Mouse (Mus musculus) embryonic facial prominence, embryonic 11.5 days (tissue): ENCODE results near the gene 4930562C15Rik. TPM values are rescaled to one million over a fixed set of nuclear protein-coding genes. Genes with fewer than 3 reads are reported as not detected.

Experiments used
- ATAC-seq: fragments of 200-750 bp; cut with Nextera tagmentation; replicated peaks from 2 replicates; pipeline ENCODE4 v1.8.0; 2017; ENCODE audit warnings: low read depth; ENCODE audit not compliant: insufficient number of reproducible peaks, low FRiP score, low TSS enrichment
- DNase-seq: peaks from one replicate; pipeline ENCODE4 v3.0.0-alpha.2; 2015; ENCODE audit warnings: low spot score
- H3K27ac ChIP-seq: fragments of 300-500 bp; sonication (generic); replicated peaks from 2 replicates; pipeline ENCODE4 v1.5.1; 2014; ENCODE audit warnings: mild to moderate bottlenecking, low read depth, low read length, control low read depth
- H3K27me3 ChIP-seq: fragments of 300-500 bp; sonication (generic); 2 replicates; pipeline ENCODE4 v1.6.1; 2014; ENCODE audit warnings: mild to moderate bottlenecking, low read length, moderate library complexity, mixed read lengths; ENCODE audit not compliant: control insufficient read depth, insufficient read depth
- H3K36me3 ChIP-seq: fragments of 300-500 bp; sonication (generic); replicated peaks from 2 replicates; pipeline ENCODE4 v1.6.1; 2014; ENCODE audit warnings: low read depth, mild to moderate bottlenecking, low read length, moderate library complexity, mixed read lengths; ENCODE audit not compliant: control insufficient read depth, insufficient read depth
- H3K4me1 ChIP-seq: fragments of 300-500 bp; sonication (generic); 2 replicates; pipeline ENCODE4 v1.6.1; 2014; ENCODE audit warnings: low read length, mixed read lengths; ENCODE audit not compliant: control insufficient read depth, insufficient read depth
- H3K4me2 ChIP-seq: fragments of 300-500 bp; sonication (generic); 2 replicates; pipeline ENCODE4 v1.6.1; 2014; ENCODE audit warnings: low read depth, mild to moderate bottlenecking, control low read depth, low read length, moderate library complexity
- H3K4me3 ChIP-seq: fragments of 300-500 bp; sonication (generic); 2 replicates; pipeline ENCODE4 v1.5.1; 2014; ENCODE audit warnings: low read depth, low read length, control low read depth
- H3K9ac ChIP-seq: fragments of 300-500 bp; sonication (generic); replicated peaks from 2 replicates; pipeline ENCODE4 v1.6.1; 2014; ENCODE audit warnings: mild to moderate bottlenecking, control low read depth, low read length
- H3K9me3 ChIP-seq: fragments of 300-500 bp; sonication (generic); replicated peaks from 2 replicates; pipeline ENCODE4 v1.6.1; 2016; ENCODE audit warnings: mild to moderate bottlenecking, low read length, inconsistent platforms, mixed read lengths; ENCODE audit not compliant: control insufficient read depth
- WGBS: fragments of 180-500 bp; shearing (Covaris S2); extraction: QIAGEN DNeasy Blood & Tissue Kit; methylation state at CpG from one replicate; pipeline ENCODE4 v1.1.7; 2014; 5-methylcytosine and 5-hydroxymethylcytosine counted together
- polyA plus RNA-seq: library from polyadenylated mRNA; unstranded; fragments of >200 nt; fragmentation: Nextera tagmentation; extraction: Ambion mirVana; gene quantifications from 2 replicates; pipeline ENCODE4 v1.2.1, GENCODE M21; 2014

The 4930562C15Rik gene
- polyA plus RNA-seq, 1 experiment from 2014 or later: 0.28 TPM

DNA sequence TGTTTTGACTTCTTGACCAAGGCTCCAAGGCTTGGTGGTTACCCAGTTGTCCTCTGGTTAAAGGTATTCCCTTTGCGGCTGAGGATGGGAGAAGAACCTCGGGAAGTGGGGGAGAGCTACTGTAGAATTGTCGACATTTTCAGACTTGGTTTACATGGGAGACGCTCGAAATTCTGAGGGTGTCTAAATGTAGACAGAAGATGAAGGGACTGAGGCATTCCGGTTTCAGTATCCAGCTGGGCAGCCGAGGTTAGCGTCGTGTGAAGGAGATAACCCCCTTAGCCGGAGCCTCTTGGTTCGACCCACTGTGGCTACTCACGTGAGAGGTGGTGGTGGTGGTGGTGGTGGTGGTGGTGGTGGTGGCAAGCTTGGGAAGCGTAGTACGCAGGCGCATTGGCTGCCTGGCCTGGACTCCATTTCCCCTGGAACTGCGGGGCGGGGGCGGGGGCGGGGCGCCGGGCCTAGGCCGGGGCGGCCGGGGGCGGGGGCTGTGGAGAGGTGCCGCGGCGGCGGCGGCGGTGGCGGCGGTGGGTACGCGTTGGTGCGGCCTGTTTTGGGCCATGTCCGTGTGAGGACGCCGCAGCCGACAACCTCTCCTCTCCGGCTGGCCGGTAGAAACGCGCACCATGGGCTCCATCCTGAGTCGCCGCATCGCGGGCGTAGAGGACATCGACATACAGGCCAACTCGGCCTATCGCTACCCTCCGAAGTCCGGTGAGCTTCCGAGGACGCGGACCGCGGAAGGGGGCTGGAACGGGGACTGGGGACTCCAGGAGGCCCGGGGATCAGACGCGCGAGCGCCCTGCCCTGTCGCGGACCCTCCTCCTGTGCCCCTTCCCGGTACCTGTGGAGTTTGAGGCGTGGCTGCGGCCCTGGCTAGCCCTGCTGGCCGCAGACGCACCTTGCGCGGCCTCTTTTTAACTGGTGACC lies 50.8 kb downstream of the 4930562C15Rik start, which contains the start of gene Mgrn1:
Mgrn1 (plus strand) TSS at position 490 of the 930 bp plus-strand sequence.
- H3K36me3 ChIP-seq: no peaks in the 10 kb centered on the region
- ATAC-seq (peak; percentile 85), DNase-seq (peak; percentile 93)
- H3K27ac ChIP-seq: peak within 1 kb of the TSS; percentile 53; the same call in 1 of the 2 replicates
- H3K9me3 ChIP-seq: no peaks in the 10 kb centered on the region
- H3K27me3 ChIP-seq: no peaks in the 10 kb centered on the region
- peaks cover 2% of the 10 kb centered on the region for H3K4me1 ChIP-seq
- peak within 1 kb of the TSS; percentile 90 for H3K4me3 ChIP-seq
- WGBS: 0% methylated on average over 65 of the region's 74 CpGs
- peak within 1 kb of the TSS; percentile 90 for H3K9ac ChIP-seq
- peak within 1 kb of the TSS; percentile 76 for H3K4me2 ChIP-seq

DNA sequence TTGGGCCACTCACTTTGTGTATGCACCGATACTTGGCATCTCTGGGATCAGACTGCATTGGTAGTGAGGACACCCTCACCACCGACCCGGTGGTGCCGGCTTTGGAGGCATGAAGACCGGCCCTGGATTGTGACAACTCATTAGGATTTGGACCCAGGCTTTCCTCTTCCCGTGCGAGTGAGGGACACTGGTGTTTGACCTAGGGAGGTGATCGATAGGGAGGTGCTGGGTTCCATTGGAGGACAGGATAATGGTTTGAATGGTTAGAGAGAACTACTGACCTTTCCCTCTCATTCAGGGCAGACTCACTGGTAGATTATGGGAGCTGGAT lies 51.4 kb downstream of the 4930562C15Rik start:
- DNase-seq (no peak), ATAC-seq (peak; percentile 42; the same call in 1 of the 2 replicates)
- peak overlapping the region; percentile 53; the same call in 1 of the 2 replicates for H3K27ac ChIP-seq
- H3K27me3 ChIP-seq: no peaks in the 10 kb centered on the region
- H3K9me3 ChIP-seq: no peaks in the 10 kb centered on the region
- H3K4me1 ChIP-seq: no peaks in the 10 kb centered on the region; the same call in 1 of the 2 replicates
- H3K36me3 ChIP-seq: no peaks in the 10 kb centered on the region
- peak overlapping the region; percentile 90 for H3K4me3 ChIP-seq
- H3K4me2 ChIP-seq: peak overlapping the region; percentile 76
- 3% methylated on average over 8 of the region's 8 CpGs for WGBS
- H3K9ac ChIP-seq: peak overlapping the region; percentile 90

DNA sequence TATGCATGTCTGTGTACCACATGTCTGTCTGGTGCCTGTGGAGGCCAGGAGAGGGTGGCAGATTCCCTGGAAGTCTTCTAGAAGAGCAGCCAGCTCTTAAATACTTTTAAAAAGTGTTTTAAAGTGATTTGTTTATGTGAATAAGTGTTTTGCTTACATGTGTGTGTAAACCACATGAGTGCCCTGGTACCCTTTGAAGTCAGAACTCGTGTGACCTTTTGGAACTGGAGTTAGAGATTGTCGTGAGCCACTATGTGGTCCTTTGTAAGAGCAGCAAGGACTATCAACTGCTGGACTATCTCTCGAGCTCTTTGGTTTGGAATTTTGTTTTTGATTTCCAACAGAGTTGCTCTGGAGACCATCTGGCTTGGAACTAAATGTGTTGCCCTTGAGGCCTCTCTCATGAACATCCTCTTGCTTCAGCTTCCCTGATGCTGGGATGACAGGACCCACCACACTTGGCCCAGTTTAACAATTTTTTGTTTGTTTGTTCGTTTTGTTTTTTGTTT lies 55.0 kb downstream of the 4930562C15Rik start:
- no peak for ATAC-seq
- 64% methylated on average over 4 of the region's 4 CpGs for WGBS
- Histone ChIP-seq H3K27me3 (no peaks in the 10 kb centered on the region), H3K4me3 (no peak overlapping the region), H3K4me2 (no peak overlapping the region), H3K27ac (no peak overlapping the region), H3K36me3 (no peaks in the 10 kb centered on the region), H3K9me3 (no peaks in the 10 kb centered on the region), H3K9ac (no peak overlapping the region), H3K4me1 (no peaks in the 10 kb centered on the region; the same call in 1 of the 2 replicates)
- DNase-seq: no peak

DNA sequence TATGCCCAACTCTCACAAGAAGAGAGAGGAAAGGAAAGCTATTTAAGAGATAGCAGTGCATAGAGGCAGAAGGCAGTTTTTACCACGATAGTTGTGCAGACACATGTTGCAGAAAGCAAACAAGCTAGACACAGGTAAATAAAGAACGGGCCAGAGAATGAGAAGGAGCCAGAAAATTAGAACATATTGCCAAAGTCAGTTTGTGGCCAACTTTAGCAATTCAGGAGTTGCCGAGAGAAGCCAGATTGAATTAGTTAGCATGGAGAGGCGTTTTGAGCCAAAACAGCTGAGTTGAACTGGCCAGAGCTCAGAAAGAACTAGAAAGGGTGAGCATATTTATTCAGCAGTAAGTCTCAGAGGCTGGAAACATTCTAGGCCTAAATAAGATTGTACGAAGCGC lies 57.0 kb downstream of the 4930562C15Rik start:
- Histone ChIP-seq H3K27ac (no peak overlapping the region), H3K4me1 (no peaks in the 10 kb centered on the region; the same call in 1 of the 2 replicates), H3K9ac (no peak overlapping the region), H3K27me3 (no peaks in the 10 kb centered on the region), H3K36me3 (no peaks in the 10 kb centered on the region), H3K4me3 (no peak overlapping the region), H3K4me2 (no peak overlapping the region), H3K9me3 (no peaks in the 10 kb centered on the region)
- DNase-seq: no peak
- no peak for ATAC-seq
- WGBS: 92% methylated on average over 6 of the region's 6 CpGs

DNA sequence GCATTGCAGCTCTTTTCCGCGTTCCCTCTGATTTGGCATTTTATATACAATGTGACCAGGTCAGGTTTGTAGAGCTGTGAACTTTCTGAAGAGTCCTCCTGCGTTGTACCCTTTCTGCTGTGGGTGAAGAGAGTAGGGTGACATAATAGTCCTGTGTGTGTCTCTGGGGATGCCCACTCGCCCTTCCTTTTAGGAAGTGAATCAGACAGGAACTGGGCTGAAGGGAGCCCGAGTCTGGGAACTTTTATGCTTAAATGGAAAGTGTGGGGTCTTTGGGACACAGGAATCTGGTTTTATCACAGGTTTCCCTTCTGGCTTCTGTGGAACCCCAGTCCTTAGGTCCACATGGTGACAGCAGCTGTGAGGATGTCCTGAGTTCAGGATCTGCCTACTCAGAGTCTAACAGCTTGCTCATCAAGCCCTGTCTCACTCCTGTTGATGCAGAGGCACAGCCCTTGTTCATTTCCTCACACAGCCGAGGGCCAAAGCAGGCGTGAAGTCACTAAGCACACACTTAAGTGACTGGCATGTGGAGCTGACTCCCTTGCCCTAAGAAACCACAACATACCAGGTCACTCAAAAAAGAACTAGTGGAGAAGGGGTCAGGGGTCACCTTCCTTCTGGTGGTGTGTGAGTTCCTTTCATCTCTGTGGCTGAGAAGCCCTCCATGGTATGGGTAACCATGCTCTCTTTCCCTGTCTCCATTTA lies 59.1 kb downstream of the 4930562C15Rik start:
- Histone ChIP-seq H3K9me3 (no peaks in the 10 kb centered on the region), H3K4me3 (no peak overlapping the region), H3K9ac (no peak overlapping the region), H3K27me3 (no peaks in the 10 kb centered on the region), H3K4me2 (no peak overlapping the region), H3K27ac (no peak overlapping the region), H3K36me3 (no peaks in the 10 kb centered on the region), H3K4me1 (no peaks in the 10 kb centered on the region)
- WGBS: 79% methylated on average over 7 of the region's 7 CpGs
- no peak for DNase-seq
- no peak for ATAC-seq

DNA sequence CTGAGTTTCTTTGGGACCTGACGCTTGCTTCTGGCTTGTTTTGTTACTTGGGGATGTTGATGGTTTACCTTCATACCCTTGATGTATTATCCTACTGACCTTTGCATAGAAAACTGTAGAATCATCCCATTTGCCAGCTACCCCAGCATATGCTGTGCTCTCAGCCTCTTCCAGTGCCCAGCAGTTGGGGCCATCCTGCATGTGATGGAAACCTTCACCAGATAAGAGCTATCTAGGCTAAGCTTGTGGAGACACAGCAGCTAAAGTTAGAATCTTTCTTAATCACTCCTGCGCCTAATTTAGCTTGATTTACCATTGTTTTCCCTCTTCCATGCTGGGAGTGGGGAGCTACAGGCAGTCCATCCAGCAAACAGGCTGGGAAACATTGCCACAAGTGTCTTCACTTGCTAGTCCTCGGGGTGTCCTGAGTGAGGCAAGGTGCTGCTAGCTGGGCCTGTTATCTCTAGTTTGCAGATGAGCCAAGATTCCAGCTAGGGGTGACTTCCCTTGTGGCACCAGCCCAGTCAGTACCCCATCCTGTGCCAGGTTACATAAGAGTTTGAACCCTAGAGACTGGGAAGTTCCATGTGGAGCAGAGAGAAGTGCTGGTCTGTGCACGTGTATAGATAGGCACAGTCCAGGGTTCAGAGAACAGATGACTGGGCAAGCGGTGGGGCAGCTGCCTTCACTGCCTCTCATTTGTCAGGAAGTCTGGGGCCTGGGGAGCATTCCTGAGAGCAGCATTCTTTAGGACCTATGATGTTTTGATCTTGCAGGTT lies 61.2 kb downstream of the 4930562C15Rik start:
- H3K9ac ChIP-seq: no peak overlapping the region
- H3K27me3 ChIP-seq: no peaks in the 10 kb centered on the region
- no peak for DNase-seq
- 76% methylated on average over 5 of the region's 5 CpGs for WGBS
- no peaks in the 10 kb centered on the region for H3K4me1 ChIP-seq
- no peak overlapping the region for H3K4me2 ChIP-seq
- no peak overlapping the region for H3K4me3 ChIP-seq
- H3K36me3 ChIP-seq: no peaks in the 10 kb centered on the region
- ATAC-seq: no peak
- no peak overlapping the region for H3K27ac ChIP-seq
- no peaks in the 10 kb centered on the region for H3K9me3 ChIP-seq

DNA sequence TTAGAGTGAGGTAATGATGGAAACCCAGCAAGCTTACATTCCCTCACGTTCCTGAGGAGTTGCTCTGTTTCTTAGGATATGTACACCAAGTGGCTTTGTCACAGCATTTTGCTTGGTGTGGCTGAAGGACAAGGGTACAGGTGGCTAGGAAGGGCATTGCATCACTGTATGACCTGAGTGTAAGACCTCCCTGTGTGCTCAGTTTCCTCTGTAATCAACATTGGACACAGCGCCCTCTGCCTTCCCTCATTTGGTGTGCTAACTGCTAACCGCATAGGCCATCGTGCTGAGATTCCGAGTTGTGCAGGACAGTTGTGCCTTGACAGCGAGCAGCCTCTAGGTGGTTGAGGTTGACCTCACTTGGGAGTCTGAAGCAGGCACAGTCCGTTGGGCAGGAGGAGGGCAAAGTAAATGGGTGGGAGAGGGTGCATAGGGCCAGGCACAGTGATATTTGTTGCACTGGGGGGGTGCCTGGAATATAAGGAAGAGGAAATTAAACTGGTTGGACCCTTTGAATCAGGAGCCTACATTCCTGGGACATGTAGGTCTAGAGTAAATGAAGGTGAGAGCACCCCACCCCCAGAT lies 62.0 kb downstream of the 4930562C15Rik start:
- Histone ChIP-seq H3K27ac (no peak overlapping the region), H3K27me3 (no peaks in the 10 kb centered on the region), H3K4me2 (no peak overlapping the region), H3K4me3 (no peak overlapping the region), H3K9ac (no peak overlapping the region), H3K9me3 (no peaks in the 10 kb centered on the region), H3K36me3 (no peaks in the 10 kb centered on the region), H3K4me1 (no peaks in the 10 kb centered on the region)
- no peak for ATAC-seq
- 53% methylated on average over 7 of the region's 7 CpGs for WGBS
- no peak for DNase-seq
